Mouse (Mus musculus) heart, adult 18-20 months (tissue): ENCODE data around the gene Zfp46. TPM values are rescaled to one million over a fixed set of nuclear protein-coding genes. Genes with fewer than 3 reads are reported as not detected.

Experiments used
- DNase-seq, 2 experiments: peaks; one replicate each; pipeline ENCODE4 v3.0.0; 2021 to 2022; ENCODE audit warnings: mixed read lengths in 1 of 2
- total RNA-seq, 2 experiments: library from RNA; stranded (reverse); gene quantifications; 2 replicates each; pipeline ENCODE4 v1.2.3; 2021

Zfp46 gene
- total RNA-seq, 2 experiments from 2014 or later: 32.3 to 34.8 TPM

DNA sequence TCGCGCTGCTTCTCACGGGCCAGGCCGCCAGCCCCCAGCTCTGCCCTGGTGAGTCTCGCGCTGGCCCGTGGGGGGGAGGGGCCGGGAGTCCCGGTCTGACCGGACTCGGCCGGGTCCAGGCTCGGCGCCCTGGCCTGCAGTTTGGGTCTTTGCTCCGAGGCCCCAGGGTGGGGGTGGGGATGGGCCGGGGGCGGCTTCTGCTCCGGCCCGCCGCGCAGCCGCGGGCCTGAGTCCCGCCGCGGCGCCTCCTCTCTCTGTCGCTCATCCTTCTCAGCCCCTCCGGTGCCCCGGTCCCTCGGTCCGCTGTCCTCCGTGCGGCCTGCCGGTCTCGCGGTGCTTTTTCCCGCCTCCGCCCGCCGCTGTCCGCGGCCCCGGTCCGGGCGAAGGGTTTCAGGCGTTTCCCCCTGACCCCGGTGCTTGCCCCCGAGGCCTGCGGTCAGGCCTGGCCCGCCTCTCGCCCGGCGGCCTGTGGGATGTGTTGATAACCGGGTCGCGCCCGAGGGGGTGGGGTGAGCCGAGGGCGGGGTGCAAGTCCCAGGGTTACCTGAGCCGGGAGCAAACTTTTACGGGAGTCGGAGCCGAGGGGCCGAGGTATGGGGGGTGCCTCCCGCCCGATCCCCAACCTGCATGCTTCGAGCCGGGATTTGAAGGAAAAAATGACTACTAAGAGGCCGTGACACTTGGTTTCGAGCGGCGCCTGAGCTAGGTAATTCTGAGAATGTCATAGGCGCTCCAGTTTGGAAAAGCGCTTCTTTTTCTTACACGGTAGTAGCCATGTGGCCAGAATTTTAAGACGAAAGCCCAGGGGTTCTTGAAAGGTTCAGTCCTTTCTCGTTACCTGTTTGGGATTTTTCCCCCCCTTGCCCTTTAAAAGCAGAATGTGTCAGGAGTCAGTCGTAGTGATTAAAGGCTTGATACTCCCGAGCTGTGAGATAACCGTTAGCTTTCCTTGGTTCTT lies 26.8 kb downstream of the Zfp46 start:
- peak; percentile 54 to 63 for DNase-seq

DNA sequence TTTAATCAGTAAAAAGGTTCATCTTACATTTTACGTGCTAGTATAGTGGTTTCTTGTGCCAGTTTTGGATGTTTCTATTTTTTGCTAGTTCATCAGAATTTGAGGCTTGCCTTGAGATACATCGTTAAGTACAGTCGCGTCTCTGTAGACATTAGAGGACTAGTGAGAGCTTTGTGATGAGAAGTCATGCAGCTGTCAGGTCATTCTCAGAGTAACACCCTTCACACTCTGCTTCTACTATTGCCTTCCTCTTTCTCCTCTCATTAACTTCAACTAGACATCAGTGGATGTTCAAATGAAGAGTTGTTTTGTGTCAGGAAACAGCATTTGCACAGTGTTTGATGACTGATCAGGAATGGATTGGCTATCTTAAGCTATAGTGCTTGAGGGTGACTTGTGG lies 28.1 kb downstream of the Zfp46 start:
- no peak for DNase-seq

GRCm38 (mm10) chr4:136317667-136318066 lies 33.2 kb downstream of the Zfp46 start:
- DNase-seq: no peak

GRCm38 (mm10) chr4:136320016-136320415 lies 35.5 kb downstream of the Zfp46 start:
- no peak for DNase-seq

DNA sequence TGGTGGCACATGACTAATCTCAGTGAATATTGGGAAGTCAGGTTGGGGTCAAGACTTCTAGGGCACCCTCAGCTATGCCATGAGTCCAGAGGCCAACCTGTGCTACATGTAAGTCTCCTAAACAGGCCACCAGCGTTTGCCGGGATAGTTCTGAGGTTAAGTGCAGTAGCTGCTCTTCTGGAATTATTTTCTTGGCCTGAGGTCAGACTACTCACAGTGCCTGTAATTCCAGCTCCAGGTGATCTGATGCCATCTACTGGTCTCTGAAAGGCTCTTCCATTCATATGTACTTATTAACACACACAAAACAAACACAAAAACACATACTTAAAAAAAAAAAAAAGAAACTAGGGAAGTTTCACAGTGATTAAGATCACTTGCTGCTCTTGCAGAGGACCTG lies 39.7 kb downstream of the Zfp46 start:
- DNase-seq: peak; percentile 51 to 56

- DNase-seq: no peak
Measured at GRCm38 (mm10) chr4:136327238-136327637, 42.8 kb downstream of the Zfp46 start.

DNA sequence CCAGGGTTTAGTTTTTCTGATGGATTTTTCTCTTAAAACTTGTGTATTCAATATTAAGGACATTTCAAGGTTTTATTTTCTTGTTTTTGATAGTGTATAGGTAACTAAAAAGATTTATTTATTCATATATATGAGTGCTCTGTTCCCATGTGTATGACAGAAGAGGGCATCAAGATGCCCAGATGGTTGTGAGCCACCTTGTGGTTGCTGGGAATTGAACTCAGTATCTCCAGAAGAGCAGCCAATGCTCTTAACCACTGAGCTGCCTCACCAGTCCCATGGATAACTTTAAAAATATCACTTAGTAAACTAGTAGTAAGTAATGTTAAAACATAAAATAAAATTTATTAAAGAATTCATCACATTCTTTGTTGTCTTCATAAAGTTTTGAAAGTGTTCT lies 43.6 kb downstream of the Zfp46 start:
- DNase-seq: no peak

- DNase-seq: no peak
Measured at GRCm38 (mm10) chr4:136331709-136332108, 47.2 kb downstream of the Zfp46 start.

GRCm38 (mm10) chr4:136333191-136333590 lies 48.7 kb downstream of the Zfp46 start:
- no peak for DNase-seq

- DNase-seq: no peak
Measured at GRCm38 (mm10) chr4:136335065-136335464, 50.6 kb downstream of the Zfp46 start.

DNA sequence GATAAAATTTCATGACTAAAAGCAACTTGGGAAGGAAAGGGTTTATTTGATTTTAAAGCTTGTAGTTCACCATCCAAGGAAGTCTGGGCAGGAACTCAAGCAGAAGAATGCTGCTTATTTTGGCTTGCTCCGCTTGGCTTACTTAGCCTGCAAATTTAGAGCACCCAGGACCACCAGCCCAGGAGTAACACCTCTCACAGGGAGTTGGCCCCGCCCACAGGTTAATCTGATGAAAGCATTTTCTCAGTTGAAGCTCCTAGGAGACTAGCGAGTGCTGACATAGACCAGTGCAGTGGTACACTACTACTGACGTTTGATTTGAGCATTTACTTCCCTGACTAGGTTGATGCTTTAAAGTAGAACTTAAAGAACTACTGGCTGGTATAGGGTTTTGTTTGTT lies 52.6 kb downstream of the Zfp46 start:
- DNase-seq: no peak

Other genes starting within 250 kb of the Zfp46 start
- 100 to 1,000 TPM; 285 to 315 TPM for gene Rpl11, start 231.3 kb upstream of the Zfp46 start, total RNA-seq
- gene Id3, start 141.2 kb upstream of the Zfp46 start, total RNA-seq: 10 to 100 TPM; 58.3 to 64.3 TPM
- 1 to 10 TPM; 1.3 to 1.4 TPM for gene E2f2, start 112.3 kb upstream of the Zfp46 start, total RNA-seq
- gene Asap3, start 78.3 kb upstream of the Zfp46 start, total RNA-seq: 1 to 10 TPM; 7.6 to 9.1 TPM
- 100 to 1,000 TPM; 126 to 148 TPM for gene Tcea3, start 37.0 kb upstream of the Zfp46 start, total RNA-seq
- 10 to 100 TPM; 41.9 to 46.0 TPM for gene Hnrnpr, start 26.3 kb downstream of the Zfp46 start, total RNA-seq
- not detected for gene Htr1d, start 138.8 kb downstream of the Zfp46 start, total RNA-seq
- gene 6030445D17Rik, start 177.6 kb downstream of the Zfp46 start, total RNA-seq: under 1 TPM; 0.15 to 0.21 TPM
- gene Luzp1, start 185.1 kb downstream of the Zfp46 start, total RNA-seq: 10 to 100 TPM; 29.3 to 38.1 TPM